Mouse (Mus musculus): ENCODE measurements around the gene Gm11172. TPM values are rescaled to one million over a fixed set of nuclear protein-coding genes. Genes with fewer than 3 reads are reported as not detected.

Gm11172 gene
- polyA plus RNA-seq (2015; fragmentation: Nextera tagmentation; extraction: Ambion mirVana): not detected in 2 replicates

DNA sequence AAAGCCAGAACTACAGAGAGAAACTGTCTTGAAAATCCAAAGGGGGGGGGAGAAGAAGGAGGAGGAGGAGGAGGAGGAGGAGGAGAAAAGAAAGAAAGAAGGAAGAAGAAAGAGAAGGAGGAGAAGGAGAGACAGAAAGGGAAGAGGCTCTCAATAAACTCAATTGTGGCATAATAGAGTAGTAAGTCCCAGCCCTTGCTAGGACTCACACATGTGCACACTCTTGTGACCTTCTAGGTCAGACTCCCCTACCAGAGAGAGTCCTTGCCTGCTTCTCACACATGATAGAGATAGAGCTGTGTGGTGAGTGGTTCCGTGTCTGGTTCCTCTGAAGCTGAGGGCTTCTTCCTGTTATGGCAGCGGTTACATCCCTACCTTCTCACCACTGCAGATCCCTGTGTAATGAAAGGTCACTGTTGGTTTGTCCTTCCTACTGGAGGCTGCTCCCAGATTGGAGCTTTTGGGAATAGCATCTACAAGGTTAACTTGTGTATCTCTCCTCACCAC, at the start of gene Gm11172:
Gene Gm11172 (plus strand): TSS at position 51 of the 507 bp plus-strand sequence.
- Histone ChIP-seq H3K4me1 (0 out of 2 replicates have a peak, but pooled peaks cover 7% of the 10 kb centered on the region), H3K9me3 (replicated peaks) (no peaks in the 10 kb centered on the region), H3K4me2 (no peak within 1 kb of the TSS), H3K36me3 (no peaks in the 10 kb centered on the region), H3K27me3 (no peaks in the 10 kb centered on the region), H3K4me3 (replicated peaks) (no peak within 1 kb of the TSS), H3K27ac (no peak within 1 kb of the TSS), H3K9ac (no peak within 1 kb of the TSS)
- WGBS: 82% methylated on average over 2 of the region's 2 CpGs
- no peak for ATAC-seq (replicated peaks; ENCODE audit: low FRiP score)

DNA sequence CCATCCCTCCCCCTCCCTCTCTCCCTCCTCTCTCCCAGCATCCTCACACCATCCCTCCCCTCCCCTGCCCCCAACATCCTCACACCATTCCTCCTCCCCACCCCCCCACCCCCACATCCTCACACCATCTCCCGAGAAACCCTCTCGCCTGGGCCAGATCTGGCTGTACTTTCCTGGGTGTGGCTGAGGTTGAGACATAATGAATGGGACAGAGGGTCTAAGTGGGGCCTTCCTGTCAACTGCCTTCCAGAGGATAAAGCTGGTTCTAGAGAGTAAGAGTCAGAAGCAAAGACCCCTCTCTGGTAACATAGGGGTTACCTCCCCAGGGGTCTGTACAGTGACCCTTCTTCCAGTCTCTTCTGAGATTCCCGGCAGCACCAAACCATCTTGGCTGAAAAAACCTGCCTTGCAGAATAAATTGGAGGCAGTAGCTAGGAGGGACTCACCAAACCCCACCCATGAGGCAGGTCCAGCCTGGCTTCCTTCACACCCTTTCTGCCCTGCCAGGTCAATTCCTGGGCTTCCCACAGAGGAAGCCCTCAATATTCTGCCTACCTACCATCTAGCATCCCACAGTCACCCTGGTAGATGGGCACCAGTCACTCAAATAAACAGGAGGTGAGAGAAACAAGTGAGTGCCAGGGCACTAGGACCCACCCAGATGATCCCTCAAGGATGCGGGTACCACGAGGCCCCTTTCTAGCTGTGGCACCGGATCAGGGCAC, 49.0 kb upstream of the Gm11172 start:
- Histone ChIP-seq H3K36me3 (no peaks in the 10 kb centered on the region), H3K27me3 (no peaks in the 10 kb centered on the region), H3K4me2 (no peak overlapping the region), H3K4me1 (peaks cover 11% of the 10 kb centered on the region), H3K4me3 (replicated peaks) (no peak overlapping the region), H3K9me3 (replicated peaks) (no peaks in the 10 kb centered on the region), H3K27ac (no peak overlapping the region), H3K9ac (no peak overlapping the region)
- no peak for ATAC-seq (replicated peaks; ENCODE audit: low FRiP score)
- 58% methylated on average over 6 of the region's 6 CpGs for WGBS

DNA sequence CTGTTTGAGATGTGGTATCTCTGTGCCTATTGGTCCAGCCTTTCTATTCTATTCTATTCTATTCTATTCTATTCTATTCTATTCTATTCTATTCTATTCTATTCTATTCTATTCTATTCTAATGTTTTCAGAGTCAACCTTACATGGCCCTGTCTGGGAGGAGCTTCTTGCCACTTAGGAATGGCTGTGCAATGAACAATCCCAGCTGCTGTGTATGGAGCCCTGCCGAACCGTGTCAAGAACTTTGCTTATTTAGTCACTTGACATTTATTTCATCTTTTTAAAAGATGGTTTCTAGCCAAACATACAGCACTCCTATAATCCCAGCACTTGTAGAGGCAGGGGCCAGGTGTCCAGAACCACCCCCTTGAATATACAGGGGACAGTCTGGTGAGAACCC, 48.4 kb upstream of the Gm11172 start:
- H3K9ac ChIP-seq: no peak overlapping the region
- no peak overlapping the region for H3K27ac ChIP-seq
- no peak for ATAC-seq (replicated peaks; ENCODE audit: low FRiP score)
- H3K4me1 ChIP-seq: peaks cover 15% of the 10 kb centered on the region
- H3K9me3 ChIP-seq (replicated peaks): no peaks in the 10 kb centered on the region
- H3K36me3 ChIP-seq: no peaks in the 10 kb centered on the region
- H3K4me2 ChIP-seq: no peak overlapping the region
- no peak overlapping the region for H3K4me3 ChIP-seq (replicated peaks)
- 38% methylated on average over 2 of the region's 2 CpGs for WGBS
- H3K27me3 ChIP-seq: no peaks in the 10 kb centered on the region

DNA sequence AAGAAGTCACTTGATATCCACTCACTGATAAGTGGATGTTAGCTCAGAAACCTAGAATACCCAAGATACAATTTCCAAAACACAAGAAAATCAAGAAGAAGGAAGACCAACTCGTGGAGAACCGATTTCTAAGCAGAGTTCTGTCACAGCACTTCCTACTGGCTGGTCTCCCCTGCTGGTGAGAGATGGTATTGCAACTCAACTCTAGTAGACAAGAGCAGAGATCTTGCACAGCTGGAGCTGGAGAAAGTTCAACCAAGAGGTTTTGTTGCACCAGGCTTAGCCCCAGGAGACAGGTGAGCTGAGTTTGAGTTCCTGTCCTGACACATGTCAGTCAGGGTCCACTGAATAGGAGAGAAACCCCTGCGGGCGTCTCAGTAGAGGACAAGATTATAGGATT, 45.6 kb upstream of the Gm11172 start:
- H3K4me2 ChIP-seq: no peak overlapping the region
- H3K4me1 ChIP-seq: peaks cover 30% of the 10 kb centered on the region
- no peak overlapping the region for H3K27ac ChIP-seq
- no peaks in the 10 kb centered on the region for H3K27me3 ChIP-seq
- H3K4me3 ChIP-seq (replicated peaks): no peak overlapping the region
- H3K9ac ChIP-seq: no peak overlapping the region
- H3K36me3 ChIP-seq: no peaks in the 10 kb centered on the region
- 44% methylated on average over 4 of the region's 4 CpGs for WGBS
- ATAC-seq (replicated peaks; ENCODE audit: low FRiP score): no peak
- no peaks in the 10 kb centered on the region for H3K9me3 ChIP-seq (replicated peaks)

DNA sequence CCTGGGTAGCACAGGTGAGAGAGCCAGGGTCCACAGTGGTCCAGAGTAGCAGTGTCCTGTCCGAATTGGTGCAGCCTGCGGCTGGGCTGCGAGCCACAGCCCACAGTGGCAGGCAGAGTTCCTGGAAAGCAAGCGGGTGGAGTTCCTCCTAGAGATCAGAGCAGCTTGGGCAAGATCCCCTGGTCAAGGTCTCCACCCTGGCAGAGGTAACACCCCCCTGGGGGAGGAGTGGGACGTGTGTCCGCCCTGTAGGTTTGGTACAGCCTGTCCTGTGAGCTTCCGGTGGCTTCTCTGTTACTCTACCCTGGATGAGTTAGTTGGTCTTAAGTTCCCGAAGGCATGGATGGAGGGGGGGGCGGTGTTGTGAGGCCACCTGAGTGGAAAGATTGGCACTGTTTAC, 43.9 kb upstream of the Gm11172 start:
- no peak for ATAC-seq (replicated peaks; ENCODE audit: low FRiP score)
- no peak overlapping the region for H3K4me3 ChIP-seq (replicated peaks)
- H3K36me3 ChIP-seq: no peaks in the 10 kb centered on the region
- no peaks in the 10 kb centered on the region for H3K9me3 ChIP-seq (replicated peaks)
- H3K4me1 ChIP-seq: peaks cover 28% of the 10 kb centered on the region
- no peak overlapping the region for H3K27ac ChIP-seq
- H3K9ac ChIP-seq: no peak overlapping the region
- H3K4me2 ChIP-seq: no peak overlapping the region
- WGBS: 41% methylated on average over 9 of the region's 9 CpGs
- no peaks in the 10 kb centered on the region for H3K27me3 ChIP-seq

DNA sequence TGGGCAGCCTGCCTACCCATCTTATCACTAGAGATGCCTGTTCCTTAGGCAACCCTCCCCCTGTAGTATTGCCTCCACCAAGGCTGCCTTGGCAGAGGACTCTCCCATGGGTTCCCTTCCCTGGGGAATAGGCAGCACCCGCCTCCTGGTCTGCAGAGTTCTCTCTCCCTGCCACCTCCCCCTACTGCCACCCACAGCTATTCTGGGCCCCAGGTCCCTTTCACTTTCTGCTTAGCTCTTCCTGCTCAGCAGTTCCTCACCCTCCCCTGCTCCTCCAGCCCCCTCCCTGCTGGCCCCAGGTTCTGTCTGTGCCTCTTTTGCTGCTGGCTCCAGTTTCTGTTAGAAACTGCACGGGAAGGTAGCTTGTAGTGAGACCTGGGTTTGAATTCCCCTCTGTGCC, 43.1 kb upstream of the Gm11172 start:
- no peaks in the 10 kb centered on the region for H3K9me3 ChIP-seq (replicated peaks)
- H3K4me2 ChIP-seq: no peak overlapping the region
- no peak for ATAC-seq (replicated peaks; ENCODE audit: low FRiP score)
- no peaks in the 10 kb centered on the region for H3K27me3 ChIP-seq
- WGBS: 38% methylated on average over 2 of the region's 2 CpGs
- H3K27ac ChIP-seq: no peak overlapping the region
- peaks cover 24% of the 10 kb centered on the region for H3K4me1 ChIP-seq
- H3K36me3 ChIP-seq: no peaks in the 10 kb centered on the region
- H3K4me3 ChIP-seq (replicated peaks): no peak overlapping the region
- H3K9ac ChIP-seq: no peak overlapping the region

DNA sequence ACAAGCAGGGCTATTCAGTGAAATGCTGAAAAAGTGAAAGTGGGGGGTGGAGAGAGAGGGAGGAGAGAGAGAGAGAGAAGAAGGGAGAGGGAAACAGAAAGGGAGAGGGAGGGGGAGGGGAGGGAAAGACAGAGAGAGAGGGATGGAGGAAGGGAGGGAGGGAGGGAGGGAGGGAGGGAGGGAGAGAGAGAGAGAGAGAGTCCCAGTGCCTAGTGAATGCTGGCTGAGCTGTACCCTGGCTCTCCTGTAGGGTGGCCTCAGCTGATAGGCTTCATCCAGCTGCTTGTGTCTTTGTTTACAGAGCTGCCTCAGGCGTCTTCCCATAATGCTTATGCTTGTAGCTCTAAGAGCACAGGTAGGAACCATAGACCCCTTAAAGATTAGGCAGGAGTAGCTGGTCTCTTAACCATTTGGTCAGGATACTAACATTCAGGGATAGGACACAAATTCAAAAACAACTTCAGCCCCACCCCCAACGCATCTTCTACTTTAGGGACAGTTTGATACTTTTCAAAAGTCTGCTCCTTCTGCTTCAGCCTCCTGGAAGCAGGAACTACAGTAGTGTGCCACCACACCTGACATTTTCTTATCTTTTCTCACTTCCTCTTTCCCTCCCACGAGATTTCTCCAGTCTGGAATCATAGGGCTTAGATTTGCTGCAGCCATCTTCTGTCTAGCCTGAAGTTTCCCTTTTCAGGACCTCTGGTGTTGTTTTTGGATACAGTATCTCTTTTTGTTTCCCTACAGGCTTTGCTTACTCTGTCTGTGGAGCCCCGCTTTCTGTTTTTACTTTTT, 42.0 kb upstream of the Gm11172 start:
- Histone ChIP-seq H3K36me3 (no peaks in the 10 kb centered on the region), H3K9me3 (replicated peaks) (no peaks in the 10 kb centered on the region), H3K4me2 (no peak overlapping the region), H3K27me3 (no peaks in the 10 kb centered on the region), H3K9ac (no peak overlapping the region), H3K4me1 (peaks cover 24% of the 10 kb centered on the region), H3K27ac (no peak overlapping the region), H3K4me3 (replicated peaks) (no peak overlapping the region)
- ATAC-seq (replicated peaks; ENCODE audit: low FRiP score): no peak; the same call in 1 of the 2 replicates
- 46% methylated on average over 4 of the region's 4 CpGs for WGBS

DNA sequence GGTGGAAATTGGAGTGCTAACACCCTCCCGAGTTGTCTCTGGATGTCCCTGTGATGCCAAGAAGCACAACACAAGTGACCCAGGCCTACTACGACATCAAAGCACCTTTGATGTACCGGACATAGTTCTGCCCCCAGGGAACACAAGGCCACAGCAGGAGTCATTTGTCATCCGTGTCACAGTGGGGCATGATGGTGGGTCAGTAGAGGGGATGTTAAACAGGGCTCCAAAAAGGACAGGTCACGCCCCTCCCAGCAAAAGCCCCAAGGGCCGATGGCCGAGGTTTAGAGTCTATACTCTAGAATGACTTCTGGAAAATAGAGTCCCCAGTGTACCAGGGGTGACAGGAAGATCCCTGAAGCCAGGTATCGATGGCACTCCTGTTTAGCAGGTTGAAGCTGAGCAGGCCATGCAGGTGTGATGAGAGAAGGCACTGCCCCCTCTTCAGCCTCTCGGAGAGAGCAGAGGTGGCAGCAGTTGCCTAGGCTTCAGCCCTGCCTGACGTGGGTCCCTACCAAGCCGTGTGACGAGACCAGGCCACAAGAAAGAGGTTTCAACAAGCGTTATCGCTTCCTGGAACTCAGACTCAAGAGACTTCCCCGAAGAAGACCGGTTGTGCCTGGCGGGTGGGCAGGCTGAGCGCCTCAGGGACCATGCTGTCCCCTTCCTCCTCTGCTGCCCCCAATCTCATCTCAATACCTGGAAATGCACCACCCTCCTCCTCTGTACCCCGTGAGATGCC, 40.8 kb upstream of the Gm11172 start:
- no peak overlapping the region for H3K27ac ChIP-seq
- no peak overlapping the region for H3K9ac ChIP-seq
- no peaks in the 10 kb centered on the region for H3K36me3 ChIP-seq
- no peak for ATAC-seq (replicated peaks; ENCODE audit: low FRiP score)
- peaks cover 31% of the 10 kb centered on the region for H3K4me1 ChIP-seq
- no peaks in the 10 kb centered on the region for H3K9me3 ChIP-seq (replicated peaks)
- no peak overlapping the region for H3K4me3 ChIP-seq (replicated peaks)
- 57% methylated on average over 19 of the region's 19 CpGs for WGBS
- no peaks in the 10 kb centered on the region for H3K27me3 ChIP-seq
- no peak overlapping the region for H3K4me2 ChIP-seq

DNA sequence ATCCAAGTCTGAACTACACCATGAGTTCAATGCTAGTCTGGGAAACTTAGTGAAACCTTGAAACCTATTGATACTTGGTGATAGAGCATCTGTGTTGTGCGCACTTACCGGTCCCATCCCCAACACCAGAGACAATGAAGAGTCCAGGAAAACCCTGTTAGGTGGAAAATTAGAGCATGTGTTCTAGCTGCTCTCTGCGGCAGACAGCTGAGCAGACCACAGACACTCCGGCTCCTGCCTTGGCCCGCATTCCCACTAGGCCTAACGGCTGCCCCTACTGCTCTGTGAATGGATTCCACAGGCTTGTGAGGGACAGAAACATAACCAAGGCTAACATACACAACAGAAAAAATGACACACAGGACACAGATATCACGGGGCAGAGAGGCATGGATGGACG, 39.2 kb upstream of the Gm11172 start:
- Histone ChIP-seq H3K36me3 (no peaks in the 10 kb centered on the region), H3K27me3 (no peaks in the 10 kb centered on the region), H3K9me3 (replicated peaks) (no peaks in the 10 kb centered on the region), H3K4me2 (no peak overlapping the region), H3K4me1 (peaks cover 34% of the 10 kb centered on the region), H3K9ac (no peak overlapping the region), H3K4me3 (replicated peaks) (no peak overlapping the region), H3K27ac (no peak overlapping the region)
- ATAC-seq (replicated peaks; ENCODE audit: low FRiP score): no peak
- 84% methylated on average over 8 of the region's 8 CpGs for WGBS

DNA sequence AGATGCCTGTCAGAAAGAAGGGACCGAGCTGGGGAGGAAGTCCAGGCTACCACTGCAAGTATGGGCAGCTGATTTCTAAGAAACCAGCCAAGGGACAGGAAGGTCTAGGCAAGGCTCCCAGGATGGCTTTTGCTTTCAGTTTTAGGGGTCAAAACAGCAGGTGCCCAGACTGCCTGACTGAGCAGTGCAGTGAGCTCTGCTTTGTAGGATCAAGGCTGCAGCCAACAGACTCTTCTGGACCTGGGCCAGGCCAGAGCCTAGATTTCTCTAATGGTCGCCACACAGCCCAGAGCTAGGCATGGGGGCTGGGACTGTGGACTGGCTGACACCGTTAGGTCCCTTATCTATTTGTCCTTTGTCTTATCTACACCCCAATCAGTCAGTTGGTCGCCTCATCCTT, 38.0 kb upstream of the Gm11172 start:
- WGBS: 73% methylated on average over 4 of the region's 4 CpGs
- Histone ChIP-seq H3K36me3 (no peaks in the 10 kb centered on the region), H3K27me3 (no peaks in the 10 kb centered on the region), H3K4me3 (replicated peaks) (no peak overlapping the region), H3K9ac (no peak overlapping the region), H3K9me3 (replicated peaks) (no peaks in the 10 kb centered on the region), H3K4me1 (peaks cover 24% of the 10 kb centered on the region), H3K27ac (no peak overlapping the region), H3K4me2 (no peak overlapping the region)
- ATAC-seq (replicated peaks; ENCODE audit: low FRiP score): no peak

DNA sequence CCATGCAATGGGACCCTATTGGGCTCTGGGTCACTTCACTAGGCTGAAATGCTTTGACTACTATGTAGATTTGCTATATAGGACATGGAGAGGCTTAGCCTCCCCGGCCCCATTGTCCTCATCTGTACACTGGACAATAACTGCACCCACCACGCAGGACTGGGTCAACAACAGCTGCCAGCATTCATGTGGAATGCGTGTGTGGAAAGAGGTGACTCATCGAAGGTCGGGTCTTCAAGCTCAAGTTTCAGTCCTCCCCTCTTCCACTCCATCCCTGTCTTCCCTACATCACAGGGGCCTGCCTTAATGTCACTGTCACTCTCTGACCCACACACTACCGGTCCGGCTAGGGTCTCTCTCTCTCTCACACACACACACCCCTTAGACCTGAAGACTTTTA, 36.4 kb upstream of the Gm11172 start:
- Histone ChIP-seq H3K9ac (no peak overlapping the region), H3K27ac (no peak overlapping the region), H3K4me1 (peaks cover 17% of the 10 kb centered on the region), H3K4me2 (no peak overlapping the region), H3K9me3 (replicated peaks) (no peaks in the 10 kb centered on the region), H3K27me3 (no peaks in the 10 kb centered on the region), H3K4me3 (replicated peaks) (no peak overlapping the region), H3K36me3 (no peaks in the 10 kb centered on the region)
- 22% methylated on average over 7 of the region's 7 CpGs for WGBS
- ATAC-seq (replicated peaks; ENCODE audit: low FRiP score): no peak

All from kidney, embryonic 15.5 days (tissue).